Mouse (Mus musculus) hindbrain, embryonic 11.5 days (tissue): ENCODE results near the gene Ephb2. TPM values are rescaled to one million over a fixed set of nuclear protein-coding genes. Genes with fewer than 3 reads are reported as not detected.

ENCODE experiments used
- ATAC-seq: fragments of 200-750 bp; cut with Nextera tagmentation; 2 replicates; pipeline ENCODE4 v1.8.0; 2017; ENCODE audit warnings: mild to moderate bottlenecking, moderate TSS enrichment, moderate library complexity; ENCODE audit not compliant: low FRiP score
- DNase-seq: peaks from one replicate; pipeline ENCODE4 v3.0.0-alpha.2; 2015; ENCODE audit warnings: low spot score
- H3K27ac ChIP-seq: fragments of 300-500 bp; sonication (generic); 2 replicates; pipeline ENCODE4 v1.5.1; 2014; ENCODE audit warnings: mild to moderate bottlenecking, low read depth, low read length
- H3K27me3 ChIP-seq: fragments of 300-500 bp; sonication (generic); 2 replicates; pipeline ENCODE4 v1.6.1; 2014; ENCODE audit warnings: mild to moderate bottlenecking, low read length, moderate library complexity, mixed read lengths; ENCODE audit not compliant: control insufficient read depth, insufficient read depth
- H3K36me3 ChIP-seq: fragments of 300-500 bp; sonication (generic); 2 replicates; pipeline ENCODE4 v1.6.1; 2014; ENCODE audit warnings: mild to moderate bottlenecking, low read length, moderate library complexity, mixed read lengths; ENCODE audit not compliant: control insufficient read depth, insufficient read depth
- H3K4me1 ChIP-seq: fragments of 300-500 bp; sonication (generic); replicated peaks from 2 replicates; pipeline ENCODE4 v1.6.1; 2014; ENCODE audit warnings: low read length, mixed read lengths; ENCODE audit not compliant: control insufficient read depth, insufficient read depth
- H3K4me2 ChIP-seq: fragments of 300-500 bp; sonication (generic); replicated peaks from 2 replicates; pipeline ENCODE4 v1.6.1; 2014; ENCODE audit warnings: mild to moderate bottlenecking, low read depth, low read length
- H3K4me3 ChIP-seq: fragments of 300-500 bp; sonication (generic); 2 replicates; pipeline ENCODE4 v1.5.1; 2014; ENCODE audit warnings: low read depth, low read length
- H3K9ac ChIP-seq: fragments of 300-500 bp; sonication (generic); 2 replicates; pipeline ENCODE4 v1.6.1; 2014; ENCODE audit warnings: low read depth, low read length
- H3K9me3 ChIP-seq: fragments of 300-500 bp; sonication (generic); 2 replicates; pipeline ENCODE4 v1.6.1; 2016; ENCODE audit warnings: low read length; ENCODE audit not compliant: control insufficient read depth
- WGBS: fragments of 180-500 bp; shearing (Covaris S2); extraction: QIAGEN DNeasy Blood & Tissue Kit; methylation state at CpG from one replicate; pipeline ENCODE4 v1.1.7; 2014; 5-methylcytosine and 5-hydroxymethylcytosine counted together
- polyA plus RNA-seq: library from polyadenylated mRNA; unstranded; fragments of >200 nt; fragmentation: Nextera tagmentation; extraction: Ambion mirVana; gene quantifications from 2 replicates; pipeline ENCODE4 v1.2.1, GENCODE M21; 2014

Gene Ephb2
- polyA plus RNA-seq, 1 experiment from 2014 or later, result 18.5 TPM

- no peak overlapping the region for H3K4me3 ChIP-seq
- no peak overlapping the region for H3K9ac ChIP-seq
- H3K9me3 ChIP-seq, result no peaks in the 10 kb centered on the region
- 72% methylated on average over 2 of the region's 2 CpGs for WGBS
- no peaks in the 10 kb centered on the region for H3K4me1 ChIP-seq
- H3K36me3 ChIP-seq, result no peaks in the 10 kb centered on the region
- ATAC-seq (no peak), DNase-seq (no peak)
- H3K27ac ChIP-seq, result no peak overlapping the region
- H3K4me2 ChIP-seq, result no peak overlapping the region
- H3K27me3 ChIP-seq, result no peaks in the 10 kb centered on the region
Observed at GRCm38 (mm10) chr4:136708956-136709355, 126.8 kb downstream of the Ephb2 start.

- WGBS, result 70% methylated on average over 4 of the region's 4 CpGs
Observed at GRCm38 (mm10) chr4:136706696-136707095, 129.1 kb downstream of the Ephb2 start.

GRCm38 (mm10) chr4:136705091-136705490, 130.7 kb downstream of the Ephb2 start:
- no peaks in the 10 kb centered on the region for H3K4me1 ChIP-seq
- WGBS, result 81% methylated on average over 5 of the region's 5 CpGs

More at GRCm38 (mm10) chr4:136706696-136707095, 129.1 kb downstream of the Ephb2 start:
- Histone ChIP-seq H3K9me3 (no peaks in the 10 kb centered on the region), H3K4me2 (no peak overlapping the region), H3K9ac (no peak overlapping the region), H3K27ac (0 out of 2 replicates have a peak overlapping the region, but pooled peaks have one; percentile 24), H3K36me3 (no peaks in the 10 kb centered on the region), H3K4me1 (no peaks in the 10 kb centered on the region), H3K4me3 (no peak overlapping the region), H3K27me3 (no peaks in the 10 kb centered on the region)
- DNase-seq (no peak), ATAC-seq (no peak)

GRCm38 (mm10) chr4:136704551-136704950, 131.2 kb downstream of the Ephb2 start:
- ATAC-seq (no peak), DNase-seq (no peak)
- no peaks in the 10 kb centered on the region for H3K36me3 ChIP-seq
- WGBS, result 48% methylated on average over 3 of the region's 3 CpGs
- no peak overlapping the region for H3K9ac ChIP-seq
- no peak overlapping the region for H3K4me3 ChIP-seq
- no peaks in the 10 kb centered on the region for H3K9me3 ChIP-seq
- H3K27me3 ChIP-seq, result no peaks in the 10 kb centered on the region
- no peak overlapping the region for H3K4me2 ChIP-seq
- no peak overlapping the region for H3K27ac ChIP-seq
- H3K4me1 ChIP-seq, result no peaks in the 10 kb centered on the region

More at GRCm38 (mm10) chr4:136705091-136705490, 130.7 kb downstream of the Ephb2 start:
- Histone ChIP-seq H3K27me3 (no peaks in the 10 kb centered on the region), H3K27ac (no peak overlapping the region), H3K9ac (no peak overlapping the region), H3K4me3 (no peak overlapping the region), H3K9me3 (no peaks in the 10 kb centered on the region), H3K36me3 (no peaks in the 10 kb centered on the region), H3K4me2 (no peak overlapping the region)
- no peak for ATAC-seq
- no peak for DNase-seq

- 94% methylated on average over 11 of the region's 11 CpGs for WGBS
- no peak overlapping the region for H3K4me2 ChIP-seq
- peaks cover 4% of the 10 kb centered on the region; the same call in 1 of the 2 replicates for H3K4me1 ChIP-seq
- ATAC-seq (no peak), DNase-seq (no peak)
- no peak overlapping the region for H3K27ac ChIP-seq
- no peak overlapping the region for H3K9ac ChIP-seq
- no peaks in the 10 kb centered on the region for H3K36me3 ChIP-seq
- no peaks in the 10 kb centered on the region for H3K27me3 ChIP-seq
- no peak overlapping the region for H3K4me3 ChIP-seq
- H3K9me3 ChIP-seq, result no peaks in the 10 kb centered on the region
Observed at GRCm38 (mm10) chr4:136703351-136703750, 132.4 kb downstream of the Ephb2 start.

GRCm38 (mm10) chr4:136702456-136702855, 133.3 kb downstream of the Ephb2 start:
- no peak for ATAC-seq
- peaks cover 5% of the 10 kb centered on the region; the same call in 1 of the 2 replicates for H3K4me1 ChIP-seq
- WGBS, result 62% methylated on average over 8 of the region's 8 CpGs

GRCm38 (mm10) chr4:136701236-136701635, 134.6 kb downstream of the Ephb2 start:
- 92% methylated on average over 11 of the region's 11 CpGs for WGBS
- Histone ChIP-seq H3K27me3 (no peaks in the 10 kb centered on the region), H3K4me2 (no peak overlapping the region), H3K9ac (no peak overlapping the region), H3K27ac (no peak overlapping the region), H3K4me1 (peaks cover 5% of the 10 kb centered on the region; the same call in 1 of the 2 replicates), H3K36me3 (no peaks in the 10 kb centered on the region), H3K9me3 (no peaks in the 10 kb centered on the region), H3K4me3 (no peak overlapping the region)
- ATAC-seq (no peak), DNase-seq (no peak)

More at GRCm38 (mm10) chr4:136702456-136702855, 133.3 kb downstream of the Ephb2 start:
- no peak for DNase-seq
- no peaks in the 10 kb centered on the region for H3K36me3 ChIP-seq
- no peak overlapping the region for H3K27ac ChIP-seq
- H3K9ac ChIP-seq, result no peak overlapping the region
- H3K27me3 ChIP-seq, result no peaks in the 10 kb centered on the region
- no peaks in the 10 kb centered on the region for H3K9me3 ChIP-seq
- no peak overlapping the region for H3K4me3 ChIP-seq
- H3K4me2 ChIP-seq, result no peak overlapping the region

GRCm38 (mm10) chr4:136699084-136699450, 136.7 kb downstream of the Ephb2 start:
- peaks cover 4% of the 10 kb centered on the region; the same call in 1 of the 2 replicates for H3K36me3 ChIP-seq
- H3K4me1 ChIP-seq, result peaks cover 5% of the 10 kb centered on the region; the same call in 1 of the 2 replicates
- H3K9ac ChIP-seq, result no peak overlapping the region
- H3K9me3 ChIP-seq, result no peaks in the 10 kb centered on the region
- no peak overlapping the region for H3K4me2 ChIP-seq
- DNase-seq (no peak), ATAC-seq (no peak)
- WGBS, result 76% methylated on average over 7 of the region's 7 CpGs
- no peak overlapping the region for H3K4me3 ChIP-seq
- H3K27ac ChIP-seq, result peak overlapping the region; percentile 51; the same call in 1 of the 2 replicates
- no peaks in the 10 kb centered on the region for H3K27me3 ChIP-seq

GRCm38 (mm10) chr4:136698404-136699083, 137.2 kb downstream of the Ephb2 start:
- Histone ChIP-seq H3K4me2 (no peak overlapping the region), H3K36me3 (peaks cover 4% of the 10 kb centered on the region), H3K4me3 (no peak overlapping the region), H3K27me3 (no peaks in the 10 kb centered on the region), H3K9ac (no peak overlapping the region), H3K27ac (peak overlapping the region; percentile 51; the same call in 1 of the 2 replicates), H3K4me1 (peaks cover 5% of the 10 kb centered on the region; the same call in 1 of the 2 replicates), H3K9me3 (no peaks in the 10 kb centered on the region)
- no peak; the same call in 1 of the 2 replicates for ATAC-seq
- no peak for DNase-seq
- WGBS, result 84% methylated on average over 11 of the region's 11 CpGs
